Mouse (Mus musculus) layer of hippocampus, postnatal 25 days (tissue): ENCODE measurements around the gene Pogz. TPM values are rescaled to one million over a fixed set of nuclear protein-coding genes. Genes with fewer than 3 reads are reported as not detected.
A peak's percentile ranks its signal among the peaks of the same experiment; 100 is the strongest.

Source experiments
- DNase-seq, 2 experiments: peaks; one replicate each; pipeline ENCODE4 v3.0.0; 2022; ENCODE audit warnings: mixed read lengths in 2 of 2, low spot score in 1 of 2; ENCODE audit errors: extremely low spot score in 1 of 2
- total RNA-seq, 2 experiments: library from RNA; stranded (reverse); gene quantifications; 2 replicates each; pipeline ENCODE4 v1.2.3; 2021

The Pogz gene
- 10 to 100 TPM; 47.6 to 57.9 TPM for total RNA-seq

- peak; percentile 80 to 85 for DNase-seq
Observed at GRCm38 (mm10) chr3:94837183-94837890, at the start of gene Pogz. TSS of gene Pogz (plus strand) at chr3:94837567.

- no peak for DNase-seq
Observed at GRCm38 (mm10) chr3:94789071-94789470, 48.3 kb upstream of the Pogz start.

- DNase-seq: no peak
Observed at GRCm38 (mm10) chr3:94789516-94789915, 47.9 kb upstream of the Pogz start.

GRCm38 (mm10) chr3:94792258-94792657 lies 45.1 kb upstream of the Pogz start:
- no peak for DNase-seq

- DNase-seq: no peak
Observed at GRCm38 (mm10) chr3:94793672-94794071, 43.7 kb upstream of the Pogz start.

- no peak for DNase-seq
Observed at GRCm38 (mm10) chr3:94794359-94794758, 43.0 kb upstream of the Pogz start.

GRCm38 (mm10) chr3:94795596-94796140 lies 41.7 kb upstream of the Pogz start:
- no peak for DNase-seq

GRCm38 (mm10) chr3:94796181-94796580 lies 41.2 kb upstream of the Pogz start:
- DNase-seq: no peak

GRCm38 (mm10) chr3:94804146-94804545 lies 33.2 kb upstream of the Pogz start:
- DNase-seq: no peak

- DNase-seq: no peak
Observed at GRCm38 (mm10) chr3:94804976-94805375, 32.4 kb upstream of the Pogz start.

GRCm38 (mm10) chr3:94808296-94808695 lies 29.1 kb upstream of the Pogz start:
- DNase-seq: no peak

- DNase-seq: peak in 1 of 2 experiments; percentile 24
Observed at GRCm38 (mm10) chr3:94811628-94812027, 25.7 kb upstream of the Pogz start.

GRCm38 (mm10) chr3:94813651-94814050 lies 23.7 kb upstream of the Pogz start:
- no peak for DNase-seq

- no peak for DNase-seq
Observed at GRCm38 (mm10) chr3:94814063-94814462, 23.3 kb upstream of the Pogz start.

- DNase-seq: no peak
Observed at GRCm38 (mm10) chr3:94814663-94815062, 22.7 kb upstream of the Pogz start.

- DNase-seq: no peak
Observed at GRCm38 (mm10) chr3:94815603-94816002, 21.8 kb upstream of the Pogz start.

GRCm38 (mm10) chr3:94817731-94818130 lies 19.6 kb upstream of the Pogz start:
- no peak for DNase-seq

- no peak for DNase-seq
Observed at GRCm38 (mm10) chr3:94819452-94820425, 17.6 kb upstream of the Pogz start.

GRCm38 (mm10) chr3:94821008-94821638 lies 16.2 kb upstream of the Pogz start:
- DNase-seq: peak in 1 of 2 experiments; percentile 12

GRCm38 (mm10) chr3:94822082-94822481 lies 15.3 kb upstream of the Pogz start:
- DNase-seq: no peak

- no peak for DNase-seq
Observed at GRCm38 (mm10) chr3:94824110-94824509, 13.3 kb upstream of the Pogz start.
